ENCODE assay signal across 9 mouse cellular contexts in the genomic region with DNA sequence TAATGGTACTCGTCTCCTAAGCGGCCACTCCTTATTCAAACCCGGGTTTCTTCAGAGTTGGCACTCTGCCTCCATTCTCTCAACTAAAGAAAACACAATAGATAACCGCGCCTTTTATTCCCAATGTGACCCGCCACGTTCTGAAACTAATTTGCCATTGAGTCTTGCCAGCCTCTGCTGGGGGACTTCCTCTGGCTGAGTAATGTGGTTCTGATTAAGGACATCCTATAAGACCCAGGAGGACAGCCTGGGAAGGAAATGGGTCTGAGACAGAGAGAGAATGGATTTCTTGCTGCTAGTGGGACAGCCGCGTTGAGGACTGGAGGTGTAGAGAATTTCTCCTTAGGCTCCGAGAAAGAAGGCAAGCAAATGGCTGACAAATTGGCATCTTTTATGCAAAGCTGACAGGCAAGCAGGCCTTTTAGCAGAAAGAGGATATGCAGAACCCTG.
A peak's percentile ranks its signal among the peaks of the same experiment; 100 is the strongest.
DNase-seq lines count a peak whose midpoint lies in the region; ATAC-seq and TF ChIP-seq lines count a peak whose summit lies in the region.
"Had no signal": no experiment of that assay in that cellular context is flagged by ENCODE, and none has a peak within 500 bp of the region (broad histone marks: within the 10 kb centered on the region; RNA-seq: fewer than 3 reads in every experiment).

No protein-coding gene starts in this region.

- H3K4me1 ChIP-seq in forebrain, embryonic 13.5 days: peaks cover 18% of the 10 kb centered on the region
- H3K4me1 ChIP-seq in hindbrain, embryonic 12.5 days: peaks cover 18% of the 10 kb centered on the region
- peaks cover 10% of the 10 kb centered on the region for H3K4me1 ChIP-seq in midbrain, embryonic 11.5 days (ENCODE audit: control insufficient read depth, insufficient read depth, low read length)
- H3K4me1 ChIP-seq in liver, postnatal 0 days (ENCODE audit: insufficient read depth): no peaks in the 10 kb centered on the region

- no peak overlapping the region for H3K4me3 ChIP-seq in forebrain, embryonic 13.5 days
- no peak overlapping the region for H3K4me3 ChIP-seq in hindbrain, embryonic 12.5 days
- no peak overlapping the region for H3K4me3 ChIP-seq in midbrain, embryonic 11.5 days (ENCODE audit: low read depth, low read length)
- H3K4me3 ChIP-seq in liver, postnatal 0 days (ENCODE audit: low read depth, low read length): no peak overlapping the region

- peak; percentile 59 for DNase-seq in embryo, embryonic 10 days (ENCODE audit: low spot score)
- DNase-seq in midbrain, embryonic 11.5 days (ENCODE audit: low spot score, missing footprints): peak; percentile 89
- no peak for DNase-seq in liver, postnatal 0 days
- no peak for DNase-seq in thymus, postnatal 0 days (ENCODE audit: low spot score)
- no peak for DNase-seq in testis, postnatal 10 days (ENCODE audit: low spot score)

- H3K9me3 ChIP-seq in forebrain, embryonic 13.5 days (replicated peaks): no peaks in the 10 kb centered on the region
- no peaks in the 10 kb centered on the region for H3K9me3 ChIP-seq in hindbrain, embryonic 12.5 days (replicated peaks)
- no peaks in the 10 kb centered on the region for H3K9me3 ChIP-seq in midbrain, embryonic 11.5 days (ENCODE audit: control insufficient read depth, low read length)
- H3K9me3 ChIP-seq in liver, postnatal 0 days (ENCODE audit: low read length): no peaks in the 10 kb centered on the region

- no peak for TF ChIP-seq CTCF in liver, postnatal 0 days (IDR thresholded peaks at IDR 0.05; ENCODE audit: low read depth)

- H3K27ac ChIP-seq in forebrain, embryonic 13.5 days: no peak overlapping the region
- peak overlapping the region; percentile 55; the same call in 1 of the 2 replicates for H3K27ac ChIP-seq in hindbrain, embryonic 12.5 days
- no peak overlapping the region for H3K27ac ChIP-seq in midbrain, embryonic 11.5 days (ENCODE audit: low read depth, low read length)
- no peak overlapping the region for H3K27ac ChIP-seq in liver, postnatal 0 days (ENCODE audit: low read depth)

- no peaks in the 10 kb centered on the region for H3K36me3 ChIP-seq in forebrain, embryonic 13.5 days (ENCODE audit: poor library complexity, severe bottlenecking)
- no peaks in the 10 kb centered on the region for H3K36me3 ChIP-seq in hindbrain, embryonic 12.5 days
- no peaks in the 10 kb centered on the region for H3K36me3 ChIP-seq in midbrain, embryonic 11.5 days (ENCODE audit: control insufficient read depth, insufficient read depth, low read length)
- no peaks in the 10 kb centered on the region for H3K36me3 ChIP-seq in liver, postnatal 0 days (replicated peaks; ENCODE audit: insufficient read depth, low read length)

- no peak for TF ChIP-seq EP300 in liver, postnatal 0 days (IDR thresholded peaks at IDR 0.05; ENCODE audit: low read depth)

- H3K27me3 ChIP-seq in forebrain, embryonic 13.5 days: peaks cover 80% of the 10 kb centered on the region
- peaks cover 72% of the 10 kb centered on the region for H3K27me3 ChIP-seq in hindbrain, embryonic 12.5 days
- H3K27me3 ChIP-seq in midbrain, embryonic 11.5 days (ENCODE audit: control insufficient read depth, insufficient read depth, low read length): peaks cover 79% of the 10 kb centered on the region
- no peaks in the 10 kb centered on the region for H3K27me3 ChIP-seq in liver, postnatal 0 days (ENCODE audit: insufficient read depth, low read length)
- H3K27me3 ChIP-seq: Patski had no signal

- no peak overlapping the region for H3K9ac ChIP-seq in forebrain, embryonic 13.5 days
- no peak overlapping the region for H3K9ac ChIP-seq in hindbrain, embryonic 12.5 days
- H3K9ac ChIP-seq in midbrain, embryonic 11.5 days (ENCODE audit: low read length): no peak overlapping the region
- no peak overlapping the region for H3K9ac ChIP-seq in liver, postnatal 0 days (replicated peaks)

- H3K4me2 ChIP-seq in forebrain, embryonic 13.5 days: peak overlapping the region; percentile 33
- peak overlapping the region; percentile 25 for H3K4me2 ChIP-seq in hindbrain, embryonic 12.5 days (replicated peaks)
- H3K4me2 ChIP-seq in midbrain, embryonic 11.5 days: no peak overlapping the region
- H3K4me2 ChIP-seq in liver, postnatal 0 days (ENCODE audit: low read depth, low read length): no peak overlapping the region

- WGBS in forebrain, embryonic 13.5 days: 10% methylated on average over 10 of the region's 10 CpGs
- 3% methylated on average over 10 of the region's 10 CpGs for WGBS in hindbrain, embryonic 12.5 days
- WGBS in midbrain, embryonic 11.5 days: 24% methylated on average over 10 of the region's 10 CpGs
- WGBS in liver, postnatal 0 days (ENCODE audit: insufficient replicate concordance): 40% methylated on average over 10 of the region's 10 CpGs

- 0 out of 2 replicates have a peak, but pooled peaks have one; percentile 33 for ATAC-seq in forebrain, embryonic 13.5 days
- ATAC-seq in hindbrain, embryonic 12.5 days (ENCODE audit: low FRiP score): no peak
- ATAC-seq in midbrain, embryonic 11.5 days (ENCODE audit: low FRiP score): no peak
- ATAC-seq in erythroblast, adult 5-6 weeks (replicated peaks; ENCODE audit: low FRiP score, poor library complexity, severe bottlenecking): no peak
- no peak for ATAC-seq in liver, postnatal 0 days
- ATAC-seq: Patski had no signal

Comparison
In these comparisons a context has a peak if more than half of its experiments do, and no peak if none do; other contexts are left out.
1. DNase-seq: peak in embryo, embryonic 10 days (single experiment) and midbrain, embryonic 11.5 days (single experiment); none in liver, postnatal 0 days (single experiment), thymus, postnatal 0 days (single experiment) and testis, postnatal 10 days (single experiment).
2. H3K4me2 ChIP-seq: peak in forebrain, embryonic 13.5 days (single experiment) and hindbrain, embryonic 12.5 days (single experiment); none in midbrain, embryonic 11.5 days (single experiment) and liver, postnatal 0 days (single experiment).